Mouse (Mus musculus): ENCODE results near the gene Man1c1.
A peak's percentile ranks its signal among the peaks of the same experiment; 100 is the strongest.

Gene Man1c1

DNA sequence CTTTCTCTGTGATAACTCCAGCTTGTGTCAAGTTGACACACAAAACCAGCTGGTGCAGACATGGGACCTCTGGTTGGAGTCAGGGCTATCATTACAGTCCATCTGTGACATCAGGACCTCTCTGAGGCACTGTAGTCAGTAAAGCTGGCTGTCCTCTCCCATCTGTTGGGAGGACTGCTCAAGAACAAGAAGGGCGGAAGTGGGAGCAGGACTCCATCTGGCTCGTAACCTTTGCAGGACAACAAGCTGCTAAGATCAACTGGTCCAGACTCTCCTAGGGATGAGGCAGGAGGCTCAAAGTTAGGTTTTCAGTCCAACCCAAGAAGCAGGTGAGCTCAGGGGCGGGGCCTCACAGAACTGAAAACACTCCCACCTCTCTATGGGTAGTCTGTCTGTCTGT lies 29.1 kb downstream of the Man1c1 start:
- no peak for DNase-seq (ENCODE audit: low spot score in 2 of 2)

DNA sequence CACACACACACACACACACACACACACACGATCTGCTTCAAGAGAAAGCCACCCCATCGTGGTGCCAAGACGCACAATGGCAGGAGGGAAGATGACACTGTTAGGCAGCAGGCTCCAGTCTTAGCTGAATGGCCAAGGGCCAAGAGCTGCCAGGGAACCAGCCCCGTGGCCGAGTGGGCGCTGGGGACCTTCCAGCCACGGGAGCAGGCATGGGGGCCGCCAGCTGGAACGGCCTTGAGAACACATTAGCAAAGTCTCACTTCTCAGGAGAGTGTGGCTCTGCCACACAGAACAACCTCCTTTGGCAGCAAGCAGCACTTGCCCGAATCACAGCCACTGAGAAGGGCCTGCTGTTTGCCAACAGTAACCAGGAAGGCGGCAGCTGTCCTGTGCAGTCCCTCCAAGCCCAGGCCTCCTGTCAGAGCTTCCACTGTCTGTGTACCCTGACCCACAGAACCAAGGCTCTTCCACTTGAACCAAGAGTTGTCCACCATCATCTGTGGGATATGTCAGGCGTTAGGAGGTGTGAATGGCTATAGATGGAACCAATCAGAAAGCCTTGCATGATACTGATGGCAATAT lies 30.1 kb downstream of the Man1c1 start:
- no peak for DNase-seq (ENCODE audit: low spot score in 2 of 2)

DNA sequence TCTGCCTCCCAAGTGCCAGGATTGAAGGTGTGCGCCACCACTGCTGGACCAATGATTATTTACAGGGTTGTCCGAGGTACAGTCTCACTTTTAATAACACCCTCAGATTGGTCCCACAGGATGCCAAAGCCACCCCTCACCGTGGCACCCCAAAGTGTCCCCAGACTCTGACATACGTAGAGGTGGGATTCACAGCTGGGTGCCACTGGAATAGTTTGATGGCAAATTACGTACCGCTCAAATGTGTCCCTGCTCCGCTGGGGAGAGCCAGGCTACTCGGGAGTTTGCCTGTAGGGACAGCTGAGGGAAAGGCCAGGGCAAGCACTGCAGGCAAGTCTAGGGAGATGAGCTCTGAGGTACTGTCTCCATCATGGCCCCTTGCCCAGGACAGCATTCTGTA lies 30.9 kb downstream of the Man1c1 start:
- no peak for DNase-seq (ENCODE audit: low spot score in 2 of 2)

DNA sequence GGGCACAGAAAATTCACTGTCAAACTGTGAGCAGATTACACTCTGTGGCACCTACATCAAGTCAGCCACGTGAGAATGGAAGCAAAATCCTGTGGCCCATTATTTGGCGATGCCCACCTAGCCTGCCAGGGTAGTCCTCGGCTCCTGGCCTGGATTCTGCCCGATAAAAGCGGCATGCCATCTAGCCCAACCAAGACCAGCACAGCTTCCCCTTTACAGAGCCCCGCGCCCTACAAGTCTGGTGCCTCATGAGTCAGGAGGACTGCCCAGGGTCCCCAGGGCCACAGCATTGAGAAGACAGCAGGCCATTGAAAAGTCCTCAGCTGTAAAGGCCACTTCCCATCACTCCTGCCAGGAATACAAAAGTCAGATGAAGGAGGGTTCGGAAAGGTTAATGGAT lies 31.8 kb downstream of the Man1c1 start:
- DNase-seq (ENCODE audit: low spot score in 2 of 2): no peak

DNA sequence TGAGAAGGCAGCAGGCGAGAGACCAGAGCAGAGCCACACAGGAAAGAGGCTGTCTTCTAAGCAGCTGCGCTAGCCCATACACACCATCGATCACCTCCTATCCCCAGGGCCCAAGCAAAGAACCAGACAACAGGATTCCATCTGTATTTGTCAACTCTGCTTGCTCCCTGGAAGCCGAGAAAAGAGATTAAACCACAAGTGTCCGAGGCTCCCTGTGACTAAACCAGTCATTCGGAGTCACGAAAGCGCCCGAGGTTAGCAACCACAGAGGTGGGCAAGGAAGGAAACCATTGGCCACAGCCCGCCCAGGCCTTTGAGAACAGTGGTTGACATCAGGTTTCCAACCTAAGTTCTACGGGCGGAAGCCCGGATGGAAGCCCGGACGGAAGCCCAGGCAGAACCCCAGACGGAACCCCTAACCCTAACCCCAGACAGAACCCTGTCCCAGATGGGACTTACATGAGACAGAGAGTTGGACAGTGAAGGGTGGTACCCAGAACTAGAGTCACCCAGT lies 32.4 kb downstream of the Man1c1 start:
- DNase-seq (ENCODE audit: low spot score in 2 of 2): peak; percentile 17 to 31

DNA sequence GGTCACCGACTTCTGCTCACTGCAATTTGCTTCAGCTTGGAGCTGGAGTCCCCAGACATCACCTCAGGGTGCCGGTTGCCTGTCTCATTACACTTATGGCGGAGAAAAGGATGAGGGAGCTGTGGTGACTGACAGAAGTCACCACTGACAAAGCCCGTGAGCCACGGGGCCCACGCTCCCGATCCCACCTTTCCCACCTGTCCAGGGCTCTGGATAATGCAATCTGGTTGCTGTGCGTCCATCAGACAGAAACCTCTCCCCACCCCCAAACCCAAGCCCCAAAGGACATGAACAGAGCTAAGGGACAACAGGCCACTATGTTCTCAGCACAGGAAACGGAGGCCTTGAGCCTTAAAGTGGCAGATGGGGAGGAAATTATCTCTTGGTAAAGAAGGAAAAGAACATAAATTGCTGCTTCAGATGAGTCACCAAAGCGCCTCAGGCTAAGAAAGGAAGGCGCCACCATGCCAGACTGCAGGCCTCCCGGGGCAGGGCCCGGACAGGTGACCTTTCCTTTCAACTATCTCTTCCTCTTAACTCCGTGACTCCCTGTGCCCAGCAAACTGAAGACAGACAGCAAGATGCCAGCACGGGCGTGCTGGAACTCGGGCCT lies 34.2 kb downstream of the Man1c1 start:
- no peak for DNase-seq (ENCODE audit: low spot score in 2 of 2)

DNA sequence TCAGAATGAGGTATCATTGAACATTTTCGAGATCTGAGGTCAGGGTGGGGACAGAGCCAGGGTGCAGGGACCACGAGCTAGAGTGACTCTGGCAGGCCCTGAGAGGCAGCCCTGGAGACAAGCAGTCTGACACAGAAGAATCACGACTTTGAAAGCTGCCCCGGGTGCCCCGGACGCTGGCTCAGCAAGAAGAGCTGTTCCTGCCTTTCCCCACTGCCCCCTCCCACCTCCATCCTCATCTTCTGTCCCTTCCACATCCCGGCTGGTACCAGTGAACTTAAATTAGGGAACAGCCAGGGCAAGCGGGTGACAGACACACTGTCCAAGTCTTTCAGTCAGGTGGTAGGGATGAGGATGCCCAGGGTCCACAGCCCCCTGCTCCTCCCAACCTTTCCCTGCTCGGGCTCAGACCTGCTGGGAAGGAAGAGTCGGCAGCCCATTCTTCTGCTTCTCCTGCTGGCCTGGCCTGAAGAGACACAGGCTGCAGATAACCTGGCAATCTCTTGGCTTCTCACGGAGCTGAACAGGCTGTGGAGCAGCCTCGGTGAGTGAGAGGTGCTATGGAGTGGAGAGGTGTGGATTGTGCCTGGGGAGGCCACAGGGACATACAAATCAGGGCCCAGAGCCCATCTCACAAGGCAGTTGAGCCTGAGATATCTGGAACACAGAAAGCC lies 35.6 kb downstream of the Man1c1 start:
- DNase-seq (ENCODE audit: low spot score in 2 of 2): no peak

DNA sequence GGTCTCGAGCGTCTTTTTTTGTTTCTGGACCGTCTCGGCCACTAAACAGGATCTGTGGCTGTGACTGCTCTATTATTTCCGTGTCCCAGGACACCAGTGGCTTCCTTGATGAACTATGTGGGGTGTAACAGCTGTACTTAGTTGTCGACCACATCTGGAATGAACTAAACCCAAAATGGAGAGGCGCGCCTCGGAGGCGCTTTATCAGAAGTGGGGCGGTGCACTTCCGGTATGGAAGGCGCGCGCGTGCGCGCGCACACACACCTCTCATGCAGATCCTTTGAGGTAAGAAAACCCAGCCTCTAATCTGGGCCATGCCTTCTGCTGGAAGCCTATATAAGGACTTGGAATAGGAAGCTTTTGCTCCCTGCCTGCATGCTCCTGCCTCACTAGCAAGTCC lies 37.7 kb downstream of the Man1c1 start:
- no peak for DNase-seq (ENCODE audit: low spot score in 2 of 2)

DNA sequence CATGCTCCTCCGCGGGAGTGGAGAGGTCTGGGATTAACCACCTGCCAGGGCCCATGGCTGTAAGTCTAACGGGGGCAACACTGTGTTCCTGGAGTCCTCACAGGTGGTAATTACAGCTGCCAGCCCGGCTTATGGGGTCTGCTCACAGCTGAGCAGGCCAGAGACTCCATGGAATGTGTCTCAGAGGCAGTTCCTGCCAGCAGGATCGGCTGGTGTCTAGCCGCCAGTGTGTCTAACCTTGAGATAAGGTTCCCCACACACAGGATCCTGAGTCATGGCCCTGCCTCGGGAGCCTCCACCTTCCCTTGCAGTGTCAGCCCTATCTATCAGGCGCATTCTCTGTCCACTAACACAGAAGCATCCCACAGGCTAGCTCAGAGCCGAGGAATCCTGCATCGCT lies 41.0 kb downstream of the Man1c1 start:
- DNase-seq (ENCODE audit: low spot score in 2 of 2): no peak

DNA sequence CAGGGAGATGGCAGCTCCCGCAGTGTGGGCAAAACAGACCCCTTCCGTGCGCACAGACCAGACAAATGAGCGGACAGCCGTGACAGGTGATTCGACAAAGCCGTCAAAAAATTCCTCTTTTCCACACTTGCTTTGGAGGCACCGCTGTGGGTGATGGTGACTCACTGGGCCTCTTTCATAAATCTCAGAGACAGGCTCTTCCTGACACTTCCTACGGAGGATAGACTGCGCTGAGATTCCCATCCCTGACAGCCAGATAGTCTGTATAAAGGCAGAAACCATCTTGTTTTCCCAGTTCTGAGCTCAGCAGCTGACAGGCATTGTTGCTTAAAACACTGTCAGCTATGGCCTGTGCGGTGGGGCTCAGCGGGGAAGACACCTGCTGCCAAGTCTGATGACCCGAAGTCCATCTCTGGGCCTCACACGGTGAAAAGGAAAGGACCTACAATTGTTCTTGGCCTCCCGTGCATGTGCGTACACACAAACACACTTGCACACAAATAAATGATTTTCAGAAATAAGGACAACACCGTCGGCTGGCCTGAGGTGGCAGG lies 43.4 kb downstream of the Man1c1 start:
- no peak for DNase-seq (ENCODE audit: low spot score in 2 of 2)

DNA sequence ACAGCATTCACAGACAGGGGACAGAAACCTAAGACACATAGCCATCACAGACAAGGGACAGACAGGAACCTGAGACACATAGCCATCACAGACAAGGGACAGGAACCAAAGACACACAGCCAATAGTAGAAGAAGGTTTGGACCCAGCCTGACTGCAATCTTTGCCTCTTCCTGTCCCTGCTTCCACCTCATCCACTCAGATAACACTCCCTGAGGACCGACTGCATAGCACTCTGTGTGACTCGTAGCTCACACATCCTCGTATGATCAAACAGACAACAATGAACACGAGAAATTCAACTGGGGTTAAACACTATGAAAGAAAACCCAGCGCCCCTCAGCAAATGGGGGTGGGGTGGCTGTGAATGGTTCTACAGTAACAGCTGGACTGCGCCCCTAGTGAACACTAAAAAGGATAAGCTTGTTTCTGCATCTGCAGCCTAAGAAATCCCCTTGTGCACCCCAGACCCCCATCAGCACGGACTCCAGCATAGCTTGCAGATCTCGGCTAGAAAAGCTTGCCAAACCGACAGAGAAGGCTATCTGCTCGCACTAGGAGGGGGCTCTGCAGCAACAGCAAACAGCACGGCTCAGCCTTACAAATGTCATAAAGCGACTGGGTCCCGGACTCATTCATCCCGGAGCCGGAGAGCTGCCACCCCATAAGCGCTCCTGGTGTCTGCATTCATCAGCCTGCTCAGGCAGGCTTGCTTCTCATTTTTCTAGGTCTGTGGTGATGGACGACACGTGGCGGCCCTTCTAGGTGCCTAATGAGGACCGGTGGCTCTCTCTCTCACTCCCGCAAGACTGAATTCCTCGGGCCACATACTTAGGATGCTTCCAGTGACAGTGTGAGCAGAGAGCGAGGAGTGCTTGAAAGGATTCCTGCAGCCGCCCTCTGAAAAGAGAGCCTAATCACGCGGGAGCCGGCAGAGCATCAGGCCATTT lies 44.5 kb downstream of the Man1c1 start:
- DNase-seq (ENCODE audit: low spot score in 2 of 2): no peak

DNA sequence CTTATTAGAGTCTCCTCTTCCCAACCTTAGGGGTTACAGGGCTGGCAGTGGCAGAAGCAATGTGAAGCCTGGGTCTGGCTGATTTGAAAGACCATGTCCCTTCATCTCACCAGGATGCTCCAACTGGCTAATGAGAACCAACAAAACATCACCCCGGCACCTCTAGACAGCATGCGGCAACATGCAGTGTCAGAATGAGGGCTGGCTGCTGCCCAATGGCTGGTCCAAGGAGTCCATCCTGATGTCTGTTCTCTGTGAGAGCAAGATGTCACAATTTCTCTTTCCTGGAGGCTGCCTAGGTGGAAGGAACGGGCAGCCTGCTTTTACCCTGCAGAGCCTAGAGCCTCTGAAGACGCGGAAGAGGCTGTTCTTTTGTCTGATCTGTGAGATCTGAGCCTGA lies 46.6 kb downstream of the Man1c1 start:
- no peak for DNase-seq (ENCODE audit: low spot score in 2 of 2)

DNA sequence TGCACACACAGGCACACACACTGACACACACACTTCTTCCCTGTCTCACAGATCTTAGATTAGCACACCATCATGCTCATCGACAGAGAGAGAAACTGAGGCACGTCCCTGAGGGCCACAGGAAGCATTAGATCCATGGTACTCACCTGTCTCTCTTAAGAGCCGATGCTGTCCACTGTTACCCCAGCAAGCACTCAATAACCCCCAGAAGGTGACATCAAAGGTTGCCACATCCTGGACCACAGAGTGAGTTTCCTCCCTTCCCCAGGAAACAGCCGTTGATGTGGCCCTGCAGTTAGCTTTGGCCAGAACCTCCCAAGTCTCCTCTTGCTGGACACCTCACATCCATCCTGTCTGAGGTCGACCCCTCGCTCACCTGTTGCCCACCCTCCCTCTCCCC lies 49.7 kb downstream of the Man1c1 start:
- DNase-seq (ENCODE audit: low spot score in 2 of 2): peak; percentile 31 to 51

DNA sequence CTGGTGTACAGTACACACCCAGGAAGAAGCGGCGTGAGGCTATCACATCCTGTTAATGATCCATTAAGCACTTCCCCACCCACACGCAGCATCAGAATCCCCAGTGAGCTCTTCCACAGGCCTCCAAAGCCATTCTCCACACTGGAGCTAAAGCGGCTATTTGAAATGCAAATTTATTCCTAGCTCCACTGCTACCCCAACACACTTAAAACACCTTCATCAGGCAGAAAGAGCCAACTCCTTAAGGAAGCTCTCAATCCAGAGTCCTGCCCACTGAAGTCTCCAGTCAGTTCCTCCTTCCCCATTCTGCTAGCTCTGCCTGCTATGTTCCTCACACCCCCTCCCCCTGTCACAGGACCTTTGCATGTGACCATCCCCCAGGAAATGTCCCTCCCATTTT lies 51.4 kb downstream of the Man1c1 start:
- peak in 1 of 2 experiments; percentile 39 for DNase-seq (ENCODE audit: low spot score in 2 of 2)

DNA sequence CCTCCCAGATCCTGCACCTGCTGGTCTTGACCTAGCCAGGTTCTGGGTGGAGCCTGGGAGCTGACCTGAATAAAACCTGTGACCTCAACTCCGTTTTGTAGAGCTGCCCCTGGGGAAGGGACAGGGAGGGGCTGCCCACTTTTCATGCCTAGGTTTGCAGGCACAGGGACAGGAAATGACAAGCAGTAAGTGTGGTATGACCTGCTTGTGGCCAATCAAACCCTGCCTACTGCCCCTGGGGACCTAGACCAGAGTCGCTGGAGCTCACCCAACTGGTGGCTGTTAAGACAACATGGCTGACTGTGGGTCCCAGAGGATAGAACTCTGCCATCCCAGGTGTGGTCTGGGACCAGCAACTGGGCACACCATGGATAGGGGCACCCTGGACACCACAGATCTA lies 51.9 kb downstream of the Man1c1 start:
- DNase-seq (ENCODE audit: low spot score in 2 of 2): peak; percentile 66 to 71

DNA sequence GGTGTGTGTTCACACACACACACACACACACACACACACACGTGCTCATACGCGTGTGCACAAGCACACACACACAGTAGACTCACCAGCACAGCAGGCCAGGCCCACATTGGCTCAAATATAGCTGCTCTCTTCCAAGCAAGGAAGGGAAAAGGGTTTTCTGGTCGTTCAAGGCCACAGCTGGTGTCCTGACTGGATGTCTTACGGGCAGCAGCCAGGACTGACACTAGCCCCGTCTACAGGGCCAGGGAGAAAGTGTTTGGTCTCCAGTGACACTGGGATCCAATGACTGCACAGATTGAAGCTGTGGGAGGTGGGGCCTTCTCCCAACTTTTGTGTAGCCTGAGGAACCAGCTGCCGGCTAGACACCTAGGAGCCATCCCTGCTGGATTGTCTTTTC lies 52.7 kb downstream of the Man1c1 start:
- DNase-seq (ENCODE audit: low spot score in 2 of 2): no peak

DNA sequence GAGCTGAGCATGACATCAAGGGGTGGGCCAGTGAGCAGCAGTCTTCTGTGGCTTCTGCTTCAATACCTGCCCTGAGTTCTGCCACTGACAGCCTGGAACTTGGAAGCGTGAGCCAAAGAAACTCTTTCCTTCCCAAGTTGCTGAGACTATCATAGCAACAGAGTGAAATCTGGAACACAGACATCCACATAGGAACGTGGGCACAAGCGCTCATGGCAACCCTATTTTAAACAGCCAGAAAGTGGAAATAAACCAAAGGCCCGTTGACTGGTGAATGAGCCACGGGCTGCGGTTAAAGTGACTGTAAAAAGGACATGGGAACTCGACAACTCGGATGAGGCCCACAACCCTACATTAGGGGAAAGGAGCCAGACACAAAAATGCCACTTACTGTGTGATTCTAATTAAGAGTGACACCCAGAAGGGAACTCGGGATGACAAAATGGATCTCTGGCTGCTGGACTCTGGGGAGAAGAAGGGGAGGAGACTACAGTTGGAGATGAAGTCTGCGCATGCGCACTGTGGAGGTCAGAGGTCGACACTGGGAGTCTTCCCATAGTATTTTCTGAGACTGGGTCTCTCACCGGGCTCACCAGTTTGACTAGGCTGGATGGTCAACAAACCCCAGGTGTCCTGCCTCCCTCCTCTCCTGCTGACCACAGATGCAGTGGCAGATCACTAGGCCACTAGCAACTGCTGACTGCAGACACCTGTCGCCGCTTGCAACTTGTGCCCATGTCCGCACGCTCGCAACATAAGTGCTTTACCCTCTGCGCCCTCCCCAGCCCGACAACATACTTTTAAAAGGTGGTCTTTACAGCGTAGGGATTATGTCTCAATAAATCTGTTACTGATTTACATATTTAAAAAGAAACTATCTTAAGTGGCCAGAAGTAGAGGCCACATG lies 58.8 kb downstream of the Man1c1 start:
- DNase-seq (ENCODE audit: low spot score in 2 of 2): no peak

DNA sequence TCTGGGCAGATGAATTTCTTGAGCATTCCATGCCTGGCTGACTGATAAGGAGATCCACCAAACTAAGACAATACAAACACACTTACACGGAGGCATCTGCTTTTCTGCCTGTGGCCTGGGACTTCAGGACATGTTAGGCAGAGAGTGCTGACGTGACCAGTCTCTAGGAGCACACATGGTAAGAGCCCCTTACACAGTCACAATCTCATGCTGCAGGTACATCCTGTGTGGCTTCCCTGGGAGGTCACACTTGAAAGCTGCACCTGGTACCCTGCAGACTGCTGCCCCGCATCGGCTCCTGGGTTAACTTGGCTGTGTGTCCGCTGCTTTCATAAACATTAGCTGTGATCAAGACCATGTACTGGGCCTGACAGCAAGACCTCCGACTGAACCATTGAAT lies 59.7 kb downstream of the Man1c1 start:
- DNase-seq (ENCODE audit: low spot score in 2 of 2): no peak

DNA sequence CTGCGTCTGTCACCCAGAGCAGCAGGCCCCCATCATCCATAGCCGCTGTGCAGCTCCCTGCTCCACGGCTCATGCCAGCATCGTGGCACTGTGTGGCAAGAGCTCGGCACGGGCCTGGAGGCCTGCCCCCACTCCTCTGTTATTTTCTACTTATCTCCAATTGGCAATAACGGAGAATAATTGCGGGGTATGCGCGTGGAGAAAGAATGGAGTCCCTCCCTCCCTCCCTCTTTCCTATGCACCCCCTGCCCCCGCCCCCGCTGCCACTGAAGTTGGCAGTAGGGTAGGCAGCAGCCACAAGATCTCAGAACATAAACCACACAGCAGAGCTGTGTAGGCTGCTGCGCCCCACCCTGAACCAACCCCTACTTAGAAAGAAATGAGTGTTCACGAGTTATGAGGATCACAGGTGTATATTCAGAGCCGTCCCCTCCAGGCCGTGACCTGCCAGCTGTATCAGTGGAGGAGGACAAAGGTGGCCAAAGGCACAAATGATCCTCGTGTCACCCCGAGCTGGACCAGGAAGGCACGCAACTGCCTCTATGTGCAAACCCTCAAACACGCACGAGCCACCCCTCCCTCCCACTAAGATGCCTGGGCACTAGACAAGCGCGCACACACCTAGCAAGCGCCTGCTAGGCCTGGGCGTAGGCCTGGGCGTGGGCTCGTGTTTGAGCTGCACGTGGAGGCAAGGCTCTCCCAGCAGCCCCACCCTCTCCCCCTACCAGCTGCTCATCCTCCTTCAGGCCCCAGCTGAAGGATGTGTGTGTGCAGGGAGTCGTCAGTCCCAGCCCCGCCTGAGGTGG lies 62.2 kb downstream of the Man1c1 start:
- DNase-seq (ENCODE audit: low spot score in 2 of 2): no peak

DNA sequence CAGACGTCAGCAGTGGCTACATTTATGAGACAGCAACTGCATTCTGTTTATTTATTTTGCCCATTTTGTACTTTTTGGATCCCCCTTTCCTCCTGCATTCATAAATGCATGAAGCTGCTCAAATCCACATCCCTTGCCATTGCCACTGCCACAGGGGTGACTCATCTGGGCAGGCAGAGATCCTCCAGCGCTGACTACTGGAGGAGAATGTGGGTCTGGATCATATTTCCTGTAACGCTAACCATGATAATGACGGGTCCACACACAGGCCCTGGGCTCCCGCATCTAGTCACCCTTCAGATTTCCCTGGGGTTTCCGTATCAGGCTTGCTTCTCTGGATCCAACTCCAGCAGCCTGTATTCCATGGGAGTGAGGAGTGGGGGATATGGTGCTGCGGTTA lies 64.8 kb downstream of the Man1c1 start:
- DNase-seq (ENCODE audit: low spot score in 2 of 2): no peak
